Mouse (Mus musculus) midbrain, embryonic 13.5 days (tissue): ENCODE measurements at regions not wholly inside any gene's neighbourhood (a gene's known extent, or its start where the extent isn't known, plus 50 kb on each side); places are given as distances from the start of the nearest gene placed in this dataset.

ENCODE experiments used
- ATAC-seq: fragments of 200-750 bp; cut with Nextera tagmentation; 2 replicates; pipeline ENCODE4 v1.8.0; 2017; ENCODE audit warnings: mild to moderate bottlenecking, moderate TSS enrichment, moderate library complexity
- H3K27ac ChIP-seq: fragments of 300-500 bp; sonication (generic); 2 replicates; pipeline ENCODE4 v1.5.1; 2015; ENCODE audit warnings: inconsistent platforms, mild to moderate bottlenecking, moderate library complexity
- H3K27me3 ChIP-seq: fragments of 300-500 bp; sonication (generic); 2 replicates; pipeline ENCODE4 v1.6.1; 2015; ENCODE audit warnings: mild to moderate bottlenecking, inconsistent platforms
- H3K36me3 ChIP-seq: fragments of 300-500 bp; sonication (generic); 2 replicates; pipeline ENCODE4 v1.6.1; 2015; ENCODE audit warnings: mild to moderate bottlenecking, inconsistent platforms
- H3K4me1 ChIP-seq: fragments of 300-500 bp; sonication (generic); replicated peaks from 2 replicates; pipeline ENCODE4 v1.6.1; 2015; ENCODE audit warnings: inconsistent platforms
- H3K4me2 ChIP-seq: fragments of 300-500 bp; sonication (generic); replicated peaks from 2 replicates; pipeline ENCODE4 v1.6.1; 2015; ENCODE audit warnings: moderate library complexity, mild to moderate bottlenecking, inconsistent platforms
- H3K4me3 ChIP-seq: fragments of 300-500 bp; sonication (generic); replicated peaks from 2 replicates; pipeline ENCODE4 v1.5.1; 2015; ENCODE audit warnings: mild to moderate bottlenecking, inconsistent platforms
- H3K9ac ChIP-seq: fragments of 300-500 bp; sonication (generic); replicated peaks from 2 replicates; pipeline ENCODE4 v1.6.1; 2015; ENCODE audit warnings: mild to moderate bottlenecking, inconsistent platforms
- H3K9me3 ChIP-seq: fragments of 300-500 bp; sonication (generic); 2 replicates; pipeline ENCODE4 v1.6.1; 2016; ENCODE audit warnings: mild to moderate bottlenecking, inconsistent platforms
- WGBS: fragments of 180-500 bp; shearing (Covaris S2); methylation state at CpG from one replicate; pipeline ENCODE4 v1.1.7; 2015; 5-methylcytosine and 5-hydroxymethylcytosine counted together

DNA sequence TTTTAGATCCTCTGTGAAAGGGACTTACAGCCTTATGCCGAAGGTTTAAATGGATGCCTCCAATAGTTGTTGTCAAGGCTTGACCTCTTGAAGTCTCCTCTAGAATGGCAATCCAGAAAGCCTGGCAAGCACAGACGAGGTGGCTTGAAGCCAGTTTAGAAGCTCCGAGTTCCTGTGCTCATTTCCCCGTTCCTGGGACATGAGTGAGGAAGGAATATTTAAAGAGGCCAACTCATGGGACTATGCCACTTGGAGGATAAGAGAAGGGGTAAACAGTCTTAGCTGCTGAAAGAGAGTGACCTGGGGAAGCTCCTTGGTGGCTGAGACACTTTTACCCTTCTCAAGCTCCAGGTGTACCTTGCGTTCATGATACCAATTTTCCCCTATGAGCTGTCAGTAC lies 335.1 kb upstream of the Xrcc4 start:
- H3K27ac ChIP-seq, result no peak overlapping the region
- H3K9ac ChIP-seq, result no peak overlapping the region
- H3K9me3 ChIP-seq, result no peaks in the 10 kb centered on the region
- no peak for ATAC-seq
- no peaks in the 10 kb centered on the region for H3K27me3 ChIP-seq
- no peaks in the 10 kb centered on the region for H3K4me1 ChIP-seq
- no peak overlapping the region for H3K4me3 ChIP-seq
- no peaks in the 10 kb centered on the region for H3K36me3 ChIP-seq
- no peak overlapping the region for H3K4me2 ChIP-seq
- WGBS, result 92% methylated on average over 5 of the region's 5 CpGs

- H3K27me3 ChIP-seq, result no peaks in the 10 kb centered on the region
- H3K4me2 ChIP-seq, result no peak overlapping the region
- no peaks in the 10 kb centered on the region for H3K4me1 ChIP-seq
- no peaks in the 10 kb centered on the region for H3K36me3 ChIP-seq
- no peak overlapping the region for H3K9ac ChIP-seq
- no peak overlapping the region for H3K27ac ChIP-seq
- no peak overlapping the region for H3K4me3 ChIP-seq
- ATAC-seq, result 0 out of 2 replicates have a peak, but pooled peaks have one; percentile 37
- no peaks in the 10 kb centered on the region for H3K9me3 ChIP-seq
- 50% methylated on average over 4 of the region's 4 CpGs for WGBS
Measured at GRCm38 (mm10) chr13:90420966-90421365, 331.6 kb upstream of the Xrcc4 start.

DNA sequence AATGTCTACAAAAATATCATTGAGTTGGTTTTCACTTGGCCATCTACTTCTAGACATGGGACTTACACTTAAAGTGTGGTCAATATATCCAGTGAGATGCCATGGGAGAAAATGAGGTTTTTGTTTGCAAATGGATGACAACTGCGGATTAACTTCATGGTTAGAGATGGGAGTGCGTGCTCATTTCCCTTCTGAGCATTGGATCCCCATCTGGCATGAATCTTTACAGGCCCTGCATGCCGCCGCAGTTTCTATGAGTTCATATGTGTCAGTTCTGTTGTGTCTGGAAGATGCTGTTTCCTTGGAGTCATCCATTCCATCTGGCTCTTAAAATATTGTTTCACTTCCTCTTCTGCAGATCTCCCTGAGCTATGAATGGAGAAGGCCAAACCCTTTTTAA lies 315.0 kb upstream of the Xrcc4 start:
- Histone ChIP-seq H3K9ac (no peak overlapping the region), H3K4me3 (no peak overlapping the region), H3K27ac (no peak overlapping the region), H3K4me1 (no peaks in the 10 kb centered on the region), H3K36me3 (no peaks in the 10 kb centered on the region), H3K27me3 (no peaks in the 10 kb centered on the region), H3K9me3 (no peaks in the 10 kb centered on the region), H3K4me2 (no peak overlapping the region)
- ATAC-seq, result no peak
- 96% methylated on average over 4 of the region's 4 CpGs for WGBS

GRCm38 (mm10) chr13:90402061-90402460 lies 312.7 kb upstream of the Xrcc4 start:
- H3K36me3 ChIP-seq, result no peaks in the 10 kb centered on the region
- WGBS, result 15% methylated on average over 1 of the region's 1 CpGs
- no peak overlapping the region for H3K9ac ChIP-seq
- H3K4me1 ChIP-seq, result no peaks in the 10 kb centered on the region
- H3K9me3 ChIP-seq, result no peaks in the 10 kb centered on the region
- no peak for ATAC-seq
- no peaks in the 10 kb centered on the region for H3K27me3 ChIP-seq
- no peak overlapping the region for H3K4me2 ChIP-seq
- H3K27ac ChIP-seq, result no peak overlapping the region
- no peak overlapping the region for H3K4me3 ChIP-seq

- Histone ChIP-seq H3K9me3 (no peaks in the 10 kb centered on the region), H3K9ac (no peak overlapping the region), H3K4me3 (no peak overlapping the region), H3K4me2 (no peak overlapping the region), H3K36me3 (no peaks in the 10 kb centered on the region), H3K27me3 (no peaks in the 10 kb centered on the region), H3K27ac (no peak overlapping the region), H3K4me1 (no peaks in the 10 kb centered on the region)
- ATAC-seq, result no peak
- WGBS, result 36% methylated on average over 1 of the region's 1 CpGs
Measured at GRCm38 (mm10) chr13:90401496-90401895, 312.1 kb upstream of the Xrcc4 start.

- no peak overlapping the region for H3K4me2 ChIP-seq
- H3K9me3 ChIP-seq, result no peaks in the 10 kb centered on the region
- H3K27me3 ChIP-seq, result no peaks in the 10 kb centered on the region
- no peak overlapping the region for H3K27ac ChIP-seq
- no peak for ATAC-seq
- WGBS, result 85% methylated on average over 8 of the region's 8 CpGs
- peaks cover 6% of the 10 kb centered on the region; the same call in 1 of the 2 replicates for H3K4me1 ChIP-seq
- H3K4me3 ChIP-seq, result no peak overlapping the region
- no peak overlapping the region for H3K9ac ChIP-seq
- H3K36me3 ChIP-seq, result no peaks in the 10 kb centered on the region
Measured at GRCm38 (mm10) chr13:90395274-90396023, 306.0 kb upstream of the Xrcc4 start.

DNA sequence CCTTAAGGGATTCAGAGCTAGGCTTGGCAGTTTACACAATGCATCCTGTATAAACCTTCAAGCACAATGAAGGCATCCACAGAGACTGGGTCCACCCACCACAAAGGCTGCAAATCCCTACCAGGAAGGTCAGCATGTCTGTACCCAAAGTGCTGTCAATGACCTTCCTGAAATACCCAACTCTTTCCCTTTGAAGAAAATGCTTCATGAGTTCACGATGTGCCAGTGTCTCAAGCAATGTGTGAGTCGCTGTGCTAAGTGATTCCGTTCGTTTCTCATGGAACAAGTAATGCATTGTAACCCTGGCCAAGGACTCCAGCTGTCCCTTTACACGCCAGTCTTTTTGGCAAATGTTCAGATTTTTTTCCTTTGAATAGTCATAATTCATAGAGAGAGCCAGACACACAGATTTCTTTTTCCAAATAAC lies 305.4 kb upstream of the Xrcc4 start:
- no peaks in the 10 kb centered on the region for H3K9me3 ChIP-seq
- peaks cover 6% of the 10 kb centered on the region; the same call in 1 of the 2 replicates for H3K4me1 ChIP-seq
- no peaks in the 10 kb centered on the region for H3K27me3 ChIP-seq
- no peak overlapping the region for H3K27ac ChIP-seq
- H3K36me3 ChIP-seq, result no peaks in the 10 kb centered on the region
- 63% methylated on average over 5 of the region's 5 CpGs for WGBS
- no peak overlapping the region for H3K4me3 ChIP-seq
- peak; percentile 67; the same call in 1 of the 2 replicates for ATAC-seq
- no peak overlapping the region for H3K4me2 ChIP-seq
- H3K9ac ChIP-seq, result no peak overlapping the region

DNA sequence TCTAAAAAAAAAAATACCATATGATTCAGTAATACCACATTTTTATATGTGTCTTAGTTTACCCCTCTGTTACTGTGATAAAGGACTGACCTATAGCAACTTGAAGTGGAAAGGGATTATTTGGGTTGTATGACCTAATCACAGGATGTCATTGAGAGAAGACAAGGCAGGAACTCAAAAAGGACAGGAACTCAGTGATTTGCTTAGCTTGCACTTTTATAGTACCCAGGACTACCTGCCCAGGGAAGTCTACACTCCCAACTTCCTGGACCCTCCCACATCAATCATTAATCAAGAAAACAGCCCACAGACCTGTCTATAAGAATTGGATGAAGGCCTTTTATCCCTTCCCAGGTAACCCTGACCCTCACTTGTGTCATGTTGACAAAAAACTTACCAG lies 303.0 kb upstream of the Xrcc4 start:
- H3K4me2 ChIP-seq, result no peak overlapping the region
- peaks cover 6% of the 10 kb centered on the region; the same call in 1 of the 2 replicates for H3K4me1 ChIP-seq
- no peak overlapping the region for H3K27ac ChIP-seq
- no peaks in the 10 kb centered on the region for H3K36me3 ChIP-seq
- no peaks in the 10 kb centered on the region for H3K9me3 ChIP-seq
- no peak overlapping the region for H3K9ac ChIP-seq
- H3K4me3 ChIP-seq, result no peak overlapping the region
- H3K27me3 ChIP-seq, result no peaks in the 10 kb centered on the region
- no peak for ATAC-seq

DNA sequence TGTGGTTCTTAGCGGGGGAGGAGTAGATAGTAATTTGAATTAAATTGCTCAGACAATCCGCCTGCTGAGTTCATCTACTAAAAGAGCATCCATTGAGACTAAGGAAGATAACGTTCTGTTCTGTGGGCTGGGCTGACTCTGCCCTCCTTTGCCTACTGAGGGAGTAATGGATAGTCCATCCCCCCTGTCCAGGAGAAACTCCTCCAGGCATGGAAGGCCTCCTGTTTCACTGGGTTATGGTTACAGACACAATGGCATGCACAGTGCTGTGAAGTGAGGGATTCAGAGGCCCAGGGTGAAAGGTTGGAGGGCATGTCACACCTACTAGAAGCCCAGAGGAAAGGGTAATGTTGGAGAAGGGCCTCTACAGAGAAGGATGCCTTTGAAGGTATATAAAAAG lies 287.2 kb upstream of the Xrcc4 start:
- 63% methylated on average over 3 of the region's 3 CpGs for WGBS
- H3K9ac ChIP-seq, result no peak overlapping the region
- no peaks in the 10 kb centered on the region for H3K36me3 ChIP-seq
- H3K4me1 ChIP-seq, result no peaks in the 10 kb centered on the region
- no peak overlapping the region for H3K4me2 ChIP-seq
- H3K27me3 ChIP-seq, result no peaks in the 10 kb centered on the region
- no peak overlapping the region for H3K4me3 ChIP-seq
- no peaks in the 10 kb centered on the region for H3K9me3 ChIP-seq
- no peak overlapping the region for H3K27ac ChIP-seq
- ATAC-seq, result peak; percentile 63

DNA sequence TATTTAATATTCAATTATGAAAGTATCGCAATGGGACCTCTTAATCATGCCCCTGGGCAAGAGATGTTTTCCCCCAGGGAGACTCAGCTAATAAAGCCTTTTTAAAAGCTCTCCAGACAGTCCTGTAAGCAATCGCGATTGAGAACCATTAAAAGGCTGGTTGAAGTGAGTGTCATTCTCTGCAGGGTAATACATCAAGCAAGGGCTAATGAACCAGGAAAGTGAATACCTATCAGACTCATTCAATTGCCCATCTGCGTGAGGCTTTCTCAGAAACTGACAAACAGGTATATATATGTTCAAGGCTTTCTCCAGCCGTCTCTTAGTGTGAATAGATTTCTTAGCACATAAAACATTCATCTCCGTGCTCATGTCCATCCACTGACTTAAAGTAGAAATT lies 286.8 kb upstream of the Xrcc4 start:
- no peaks in the 10 kb centered on the region for H3K4me1 ChIP-seq
- 72% methylated on average over 6 of the region's 6 CpGs for WGBS
- no peak overlapping the region for H3K27ac ChIP-seq
- no peaks in the 10 kb centered on the region for H3K36me3 ChIP-seq
- no peak overlapping the region for H3K4me2 ChIP-seq
- H3K4me3 ChIP-seq, result no peak overlapping the region
- 0 out of 2 replicates have a peak, but pooled peaks have one; percentile 20 for ATAC-seq
- no peak overlapping the region for H3K9ac ChIP-seq
- no peaks in the 10 kb centered on the region for H3K27me3 ChIP-seq
- no peaks in the 10 kb centered on the region for H3K9me3 ChIP-seq

GRCm38 (mm10) chr13:90371415-90372150 lies 282.2 kb upstream of the Xrcc4 start:
- Histone ChIP-seq H3K9me3 (no peaks in the 10 kb centered on the region), H3K27ac (no peak overlapping the region), H3K4me2 (no peak overlapping the region), H3K9ac (no peak overlapping the region), H3K27me3 (no peaks in the 10 kb centered on the region), H3K4me1 (no peaks in the 10 kb centered on the region), H3K36me3 (no peaks in the 10 kb centered on the region), H3K4me3 (no peak overlapping the region)
- 75% methylated on average over 4 of the region's 4 CpGs for WGBS
- no peak for ATAC-seq

- no peak overlapping the region for H3K9ac ChIP-seq
- H3K9me3 ChIP-seq, result no peaks in the 10 kb centered on the region
- H3K4me2 ChIP-seq, result no peak overlapping the region
- H3K27me3 ChIP-seq, result no peaks in the 10 kb centered on the region
- H3K36me3 ChIP-seq, result no peaks in the 10 kb centered on the region
- H3K4me1 ChIP-seq, result no peaks in the 10 kb centered on the region
- H3K4me3 ChIP-seq, result no peak overlapping the region
- ATAC-seq, result no peak
- no peak overlapping the region for H3K27ac ChIP-seq
- 82% methylated on average over 3 of the region's 3 CpGs for WGBS
Measured at GRCm38 (mm10) chr13:90370746-90371414, 281.5 kb upstream of the Xrcc4 start.
